Mouse (Mus musculus): Measurements from ENCODE around the gene D630003M21Rik. TPM values are rescaled to one million over a fixed set of nuclear protein-coding genes. Genes with fewer than 3 reads are reported as not detected.

Gene D630003M21Rik
- polyA plus RNA-seq, 1 experiment from 2014 or later, result 1.8 TPM

DNA sequence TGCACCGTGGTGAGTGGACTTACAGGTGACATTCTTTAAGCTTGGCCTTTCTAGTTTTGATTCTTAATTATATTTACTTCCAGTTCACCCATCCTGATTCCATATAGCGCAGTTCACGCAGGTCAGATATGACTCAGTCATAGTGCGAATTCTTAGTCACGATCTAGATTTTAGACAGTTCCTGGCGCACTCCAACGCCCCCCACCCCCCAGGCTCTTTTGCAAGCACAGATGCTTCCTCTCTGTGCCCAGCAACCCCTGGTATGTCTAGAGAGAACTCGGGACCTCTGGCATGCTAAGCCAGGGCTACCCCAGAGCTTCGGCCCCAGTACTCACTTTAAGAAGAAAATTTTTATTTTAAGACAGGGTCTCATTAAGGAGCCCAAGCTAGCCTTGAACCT lies 72.5 kb downstream of the D630003M21Rik start:
- no peaks in the 10 kb centered on the region for H3K27me3 ChIP-seq (replicated peaks; ENCODE audit: control insufficient read depth, insufficient read depth, low read length)
- WGBS, result 91% methylated on average over 9 of the region's 9 CpGs

DNA sequence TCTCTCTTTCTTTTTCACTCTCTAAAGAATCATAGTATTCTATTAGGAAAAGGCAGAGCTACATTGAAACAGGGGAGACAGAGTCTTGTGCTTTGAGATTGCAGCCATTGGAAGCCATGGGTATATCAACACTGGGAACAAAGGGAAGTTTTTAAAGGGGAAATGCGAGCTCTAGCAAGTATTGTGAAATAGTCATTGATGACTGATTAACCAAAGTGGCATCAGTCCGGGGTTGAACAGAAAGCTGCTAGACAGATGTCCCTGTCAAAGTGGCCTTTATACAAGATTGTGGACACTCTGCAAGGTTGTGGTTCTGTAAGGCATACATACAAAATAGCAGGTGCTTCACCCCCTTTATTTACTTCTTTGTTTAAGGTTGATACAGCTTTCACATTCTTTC lies 73.4 kb downstream of the D630003M21Rik start:
- no peak overlapping the region for H3K4me3 ChIP-seq (replicated peaks; ENCODE audit: low read length)
- H3K4me2 ChIP-seq (ENCODE audit: low read length), result no peak overlapping the region
- no peak for ATAC-seq
- no peaks in the 10 kb centered on the region for H3K9me3 ChIP-seq (ENCODE audit: control insufficient read depth, low read length)
- no peak overlapping the region for H3K9ac ChIP-seq (replicated peaks; ENCODE audit: low read depth, low read length)
- WGBS, result 72% methylated on average over 2 of the region's 2 CpGs
- H3K27me3 ChIP-seq (replicated peaks; ENCODE audit: control insufficient read depth, insufficient read depth, low read length), result no peaks in the 10 kb centered on the region
- peaks cover 11% of the 10 kb centered on the region for H3K4me1 ChIP-seq (replicated peaks; ENCODE audit: control insufficient read depth, insufficient read depth, low read length)
- no peak overlapping the region for H3K27ac ChIP-seq (ENCODE audit: low read length)
- no peaks in the 10 kb centered on the region for H3K36me3 ChIP-seq (ENCODE audit: control insufficient read depth, insufficient read depth)

More for the DNA sequence above, 72.5 kb downstream of the D630003M21Rik start:
- Histone ChIP-seq H3K9me3 (ENCODE audit: control insufficient read depth, low read length) (no peaks in the 10 kb centered on the region), H3K36me3 (ENCODE audit: control insufficient read depth, insufficient read depth) (no peaks in the 10 kb centered on the region), H3K4me2 (ENCODE audit: low read length) (no peak overlapping the region), H3K27ac (ENCODE audit: low read length) (no peak overlapping the region), H3K9ac (replicated peaks; ENCODE audit: low read depth, low read length) (no peak overlapping the region), H3K4me3 (replicated peaks; ENCODE audit: low read length) (no peak overlapping the region), H3K4me1 (replicated peaks; ENCODE audit: control insufficient read depth, insufficient read depth, low read length) (peaks cover 11% of the 10 kb centered on the region)
- no peak for ATAC-seq

DNA sequence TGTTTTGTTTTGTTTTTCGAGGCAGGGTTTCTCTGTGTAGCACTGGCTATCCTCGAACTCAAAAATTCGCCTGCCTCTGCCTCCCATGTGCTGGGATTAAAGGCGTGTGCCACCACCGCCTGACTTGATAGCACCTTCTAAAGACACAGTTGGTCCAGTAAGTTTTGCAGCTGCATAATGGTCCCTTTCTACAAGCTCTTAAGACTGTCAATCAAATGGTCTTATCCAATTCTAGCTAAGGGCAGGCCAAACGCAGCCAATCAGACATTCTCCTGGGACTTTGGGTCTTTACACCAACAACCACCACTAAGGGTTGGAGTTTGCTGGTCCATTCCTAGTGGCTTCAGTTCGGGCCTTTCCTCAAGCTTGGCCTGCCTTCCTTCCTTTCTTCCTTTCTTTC lies 73.9 kb downstream of the D630003M21Rik start:
- no peak overlapping the region for H3K4me3 ChIP-seq (replicated peaks; ENCODE audit: low read length)
- H3K4me1 ChIP-seq (replicated peaks; ENCODE audit: control insufficient read depth, insufficient read depth, low read length), result peaks cover 11% of the 10 kb centered on the region
- no peak overlapping the region for H3K9ac ChIP-seq (replicated peaks; ENCODE audit: low read depth, low read length)
- H3K36me3 ChIP-seq (ENCODE audit: control insufficient read depth, insufficient read depth), result no peaks in the 10 kb centered on the region
- no peak overlapping the region for H3K27ac ChIP-seq (ENCODE audit: low read length)
- H3K27me3 ChIP-seq (replicated peaks; ENCODE audit: control insufficient read depth, insufficient read depth, low read length), result no peaks in the 10 kb centered on the region
- no peak for ATAC-seq
- no peak overlapping the region for H3K4me2 ChIP-seq (ENCODE audit: low read length)
- no peaks in the 10 kb centered on the region for H3K9me3 ChIP-seq (ENCODE audit: control insufficient read depth, low read length)
- WGBS, result 86% methylated on average over 7 of the region's 7 CpGs

DNA sequence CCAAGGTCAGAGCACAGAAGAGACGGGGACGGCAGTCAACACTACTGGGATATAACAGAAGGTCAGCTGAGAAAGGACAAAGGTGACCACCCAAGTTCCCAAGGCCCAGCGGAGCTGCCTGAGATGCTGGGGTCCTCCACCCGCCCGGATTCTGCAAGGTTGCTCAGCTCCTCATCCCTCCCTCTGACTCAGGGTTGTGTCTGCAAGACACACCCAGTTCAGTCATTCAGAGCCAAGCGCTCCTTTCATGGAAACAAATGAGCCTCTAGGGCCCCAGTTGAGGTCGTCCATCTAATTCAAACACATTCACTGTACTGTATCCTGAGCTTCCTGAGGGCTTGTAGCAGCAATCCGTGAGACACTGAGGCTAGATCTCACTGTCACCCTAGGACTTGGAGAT lies 74.4 kb downstream of the D630003M21Rik start:
- no peak overlapping the region for H3K4me3 ChIP-seq (replicated peaks; ENCODE audit: low read length)
- peaks cover 11% of the 10 kb centered on the region for H3K4me1 ChIP-seq (replicated peaks; ENCODE audit: control insufficient read depth, insufficient read depth, low read length)
- ATAC-seq, result no peak
- no peaks in the 10 kb centered on the region for H3K36me3 ChIP-seq (ENCODE audit: control insufficient read depth, insufficient read depth)
- no peaks in the 10 kb centered on the region for H3K9me3 ChIP-seq (ENCODE audit: control insufficient read depth, low read length)
- 58% methylated on average over 8 of the region's 8 CpGs for WGBS
- no peak overlapping the region for H3K9ac ChIP-seq (replicated peaks; ENCODE audit: low read depth, low read length)
- no peaks in the 10 kb centered on the region for H3K27me3 ChIP-seq (replicated peaks; ENCODE audit: control insufficient read depth, insufficient read depth, low read length)
- H3K4me2 ChIP-seq (ENCODE audit: low read length), result no peak overlapping the region
- no peak overlapping the region for H3K27ac ChIP-seq (ENCODE audit: low read length)

DNA sequence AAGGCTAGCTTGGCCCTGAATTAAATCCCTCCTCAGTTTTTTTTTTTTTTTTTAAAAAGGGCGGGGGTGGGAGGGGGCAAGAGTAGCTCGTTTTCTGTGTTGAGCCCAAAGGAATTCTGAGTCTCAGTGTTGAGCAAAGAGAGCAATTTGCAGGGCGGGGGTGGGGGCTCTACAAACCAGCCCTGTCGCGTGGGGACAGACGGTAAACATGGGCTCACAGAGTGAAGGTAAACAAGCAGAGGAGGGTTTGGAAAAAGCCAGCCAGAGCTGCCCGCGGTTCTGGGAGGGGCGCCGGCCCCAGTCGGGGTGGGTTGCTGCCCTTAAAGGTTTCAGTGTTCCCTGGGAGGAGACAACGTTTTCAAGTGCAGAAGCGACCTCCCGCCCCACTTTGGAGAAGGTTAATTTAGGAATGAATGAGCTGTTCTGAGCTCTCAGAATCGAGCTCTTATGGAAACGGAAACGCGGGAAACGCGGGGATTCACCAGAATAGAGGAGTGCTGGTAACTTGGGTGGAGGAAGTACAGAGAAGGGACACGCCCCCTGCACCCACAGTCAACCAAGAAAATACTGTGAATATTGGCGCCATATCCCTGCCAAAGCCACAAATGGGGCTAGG lies 75.2 kb downstream of the D630003M21Rik start:
- Histone ChIP-seq H3K27me3 (replicated peaks; ENCODE audit: control insufficient read depth, insufficient read depth, low read length) (no peaks in the 10 kb centered on the region), H3K4me3 (replicated peaks; ENCODE audit: low read length) (peak overlapping the region; percentile 37), H3K4me1 (replicated peaks; ENCODE audit: control insufficient read depth, insufficient read depth, low read length) (peaks cover 11% of the 10 kb centered on the region), H3K36me3 (ENCODE audit: control insufficient read depth, insufficient read depth) (no peaks in the 10 kb centered on the region), H3K9me3 (ENCODE audit: control insufficient read depth, low read length) (no peaks in the 10 kb centered on the region), H3K9ac (replicated peaks; ENCODE audit: low read depth, low read length) (peak overlapping the region; percentile 45; the same call in 1 of the 2 replicates), H3K4me2 (ENCODE audit: low read length) (peak overlapping the region; percentile 65), H3K27ac (ENCODE audit: low read length) (no peak overlapping the region)
- 0 out of 2 replicates have a peak, but pooled peaks have one; percentile 23 for ATAC-seq
- WGBS, result under 1% methylated on average over 22 of the region's 22 CpGs

DNA sequence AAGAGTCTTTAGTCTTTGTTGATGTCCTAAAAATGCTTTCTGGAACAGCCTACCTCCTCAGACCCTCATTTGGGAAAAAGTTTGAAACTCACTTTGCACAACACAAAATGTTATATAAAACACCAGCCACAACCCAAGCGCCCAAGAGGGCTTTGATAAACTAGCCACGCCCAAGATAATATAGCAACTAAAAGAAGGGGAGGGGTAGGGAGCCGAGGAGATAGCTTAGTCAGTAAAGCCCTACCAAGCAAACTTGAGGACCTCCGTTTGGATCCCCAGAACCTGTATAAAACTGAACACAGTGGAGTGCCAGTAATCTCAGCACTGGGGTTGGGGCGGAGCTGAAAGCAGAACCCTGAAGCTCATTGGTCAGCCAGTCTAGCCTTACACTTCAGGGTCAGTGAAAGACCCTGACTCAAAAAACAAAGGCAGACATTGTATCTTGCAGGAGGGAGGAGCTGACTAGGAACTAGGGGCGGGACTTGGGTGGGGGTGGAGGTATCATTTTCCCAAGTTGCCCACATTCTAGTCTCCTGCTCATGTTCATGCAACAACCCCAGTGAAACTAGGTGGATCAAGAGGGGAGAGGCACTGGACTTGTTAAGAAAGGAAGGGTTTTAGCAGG lies 76.2 kb downstream of the D630003M21Rik start:
- peak; percentile 64; the same call in 1 of the 2 replicates for ATAC-seq
- Histone ChIP-seq H3K36me3 (ENCODE audit: control insufficient read depth, insufficient read depth) (no peaks in the 10 kb centered on the region), H3K4me2 (ENCODE audit: low read length) (no peak overlapping the region), H3K27me3 (replicated peaks; ENCODE audit: control insufficient read depth, insufficient read depth, low read length) (no peaks in the 10 kb centered on the region), H3K9me3 (ENCODE audit: control insufficient read depth, low read length) (no peaks in the 10 kb centered on the region), H3K4me3 (replicated peaks; ENCODE audit: low read length) (no peak overlapping the region), H3K27ac (ENCODE audit: low read length) (no peak overlapping the region), H3K4me1 (replicated peaks; ENCODE audit: control insufficient read depth, insufficient read depth, low read length) (peaks cover 11% of the 10 kb centered on the region), H3K9ac (replicated peaks; ENCODE audit: low read depth, low read length) (no peak overlapping the region)
- 14% methylated on average over 6 of the region's 6 CpGs for WGBS

DNA sequence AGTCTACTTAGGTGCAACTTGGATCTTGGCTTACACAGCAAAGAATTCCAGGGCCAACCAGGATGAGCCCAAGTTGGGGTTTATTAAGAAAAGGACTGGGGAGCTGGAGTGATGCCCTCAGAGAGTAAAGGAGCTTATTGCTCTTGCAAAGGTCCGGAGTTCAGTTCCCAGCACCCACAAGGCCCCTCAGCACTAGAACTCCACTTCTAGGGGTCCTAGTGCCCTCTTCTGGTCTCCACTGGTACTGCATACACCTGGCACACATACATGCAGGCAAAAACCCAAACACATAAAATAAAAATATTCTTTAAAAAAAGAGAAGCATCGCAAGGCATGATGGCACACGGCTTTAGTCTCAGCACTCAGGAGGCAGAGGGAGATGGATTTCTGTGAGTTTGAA lies 77.9 kb downstream of the D630003M21Rik start:
- no peaks in the 10 kb centered on the region for H3K9me3 ChIP-seq (ENCODE audit: control insufficient read depth, low read length)
- no peak for ATAC-seq
- H3K4me3 ChIP-seq (replicated peaks; ENCODE audit: low read length), result no peak overlapping the region
- H3K4me2 ChIP-seq (ENCODE audit: low read length), result no peak overlapping the region
- no peak overlapping the region for H3K9ac ChIP-seq (replicated peaks; ENCODE audit: low read depth, low read length)
- 0 out of 2 replicates have a peak, but pooled peaks cover 5% of the 10 kb centered on the region for H3K27me3 ChIP-seq (replicated peaks; ENCODE audit: control insufficient read depth, insufficient read depth, low read length)
- no peak overlapping the region for H3K27ac ChIP-seq (ENCODE audit: low read length)
- H3K4me1 ChIP-seq (replicated peaks; ENCODE audit: control insufficient read depth, insufficient read depth, low read length), result peaks cover 13% of the 10 kb centered on the region
- WGBS, result 98% methylated on average over 3 of the region's 3 CpGs
- H3K36me3 ChIP-seq (ENCODE audit: control insufficient read depth, insufficient read depth), result no peaks in the 10 kb centered on the region

DNA sequence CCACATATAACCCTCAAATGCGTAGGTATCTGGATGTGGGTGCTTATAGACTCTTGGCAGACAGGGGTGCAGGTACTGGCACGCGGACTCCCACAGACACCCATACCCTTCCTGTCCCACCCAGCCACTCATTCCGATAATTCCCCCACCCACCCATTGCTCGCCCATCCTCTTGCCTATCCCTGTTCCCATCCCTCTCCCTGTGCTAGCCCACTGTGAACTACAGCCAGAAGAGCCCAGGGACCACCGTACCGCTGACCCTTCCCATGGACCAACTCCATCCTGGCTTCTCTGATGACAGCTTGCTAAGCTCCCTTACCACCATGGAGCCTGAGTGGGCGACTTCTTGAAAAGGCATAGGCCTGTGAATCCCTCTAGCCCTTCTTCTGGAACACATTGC lies 82.1 kb downstream of the D630003M21Rik start:
- no peak overlapping the region for H3K4me3 ChIP-seq (replicated peaks; ENCODE audit: low read length)
- H3K4me2 ChIP-seq (ENCODE audit: low read length), result no peak overlapping the region
- no peak overlapping the region for H3K27ac ChIP-seq (ENCODE audit: low read length)
- H3K9ac ChIP-seq (replicated peaks; ENCODE audit: low read depth, low read length), result no peak overlapping the region
- peaks cover 12% of the 10 kb centered on the region; the same call in 1 of the 2 replicates for H3K27me3 ChIP-seq (replicated peaks; ENCODE audit: control insufficient read depth, insufficient read depth, low read length)
- no peaks in the 10 kb centered on the region for H3K36me3 ChIP-seq (ENCODE audit: control insufficient read depth, insufficient read depth)
- no peak for ATAC-seq
- H3K9me3 ChIP-seq (ENCODE audit: control insufficient read depth, low read length), result no peaks in the 10 kb centered on the region
- H3K4me1 ChIP-seq (replicated peaks; ENCODE audit: control insufficient read depth, insufficient read depth, low read length), result peaks cover 2% of the 10 kb centered on the region; the same call in 1 of the 2 replicates
- WGBS, result 98% methylated on average over 7 of the region's 8 CpGs

DNA sequence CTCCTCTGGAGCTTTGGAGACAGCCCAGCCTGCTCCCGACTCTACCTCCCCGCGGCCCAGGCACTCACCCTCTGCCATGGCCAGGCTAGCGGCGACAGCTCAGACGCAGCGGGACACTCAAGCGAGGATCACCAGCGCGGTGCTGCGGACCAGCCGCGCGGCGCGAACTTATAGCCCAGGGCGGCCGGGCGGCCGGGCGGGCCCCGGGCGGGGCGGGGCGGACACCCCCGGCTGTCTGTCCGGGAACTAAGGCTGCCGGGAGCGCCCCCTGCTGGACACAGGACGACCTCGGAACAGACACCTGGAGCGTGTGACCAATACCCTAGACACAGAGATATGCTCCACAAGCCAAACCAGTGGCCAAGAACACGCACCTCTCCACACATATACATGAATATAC lies 82.8 kb downstream of the D630003M21Rik start, which contains the start of gene Tgm2:
TSS of gene Tgm2 (minus strand) at position 214 of the 400 bp plus-strand sequence.
- under 1% methylated on average over 33 of the region's 33 CpGs for WGBS
- ATAC-seq, result peak; percentile 47; the same call in 1 of the 2 replicates
- H3K4me1 ChIP-seq (replicated peaks; ENCODE audit: control insufficient read depth, insufficient read depth, low read length), result 0 out of 2 replicates have a peak, but pooled peaks cover 2% of the 10 kb centered on the region

More for the DNA sequence above, 82.8 kb downstream of the D630003M21Rik start, which contains the start of gene Tgm2:
- Histone ChIP-seq H3K4me3 (replicated peaks; ENCODE audit: low read length) (peak within 1 kb of the TSS; percentile 32), H3K36me3 (ENCODE audit: control insufficient read depth, insufficient read depth) (no peaks in the 10 kb centered on the region), H3K27ac (ENCODE audit: low read length) (no peak within 1 kb of the TSS), H3K9me3 (ENCODE audit: control insufficient read depth, low read length) (no peaks in the 10 kb centered on the region), H3K27me3 (replicated peaks; ENCODE audit: control insufficient read depth, insufficient read depth, low read length) (peaks cover 12% of the 10 kb centered on the region; the same call in 1 of the 2 replicates), H3K4me2 (ENCODE audit: low read length) (peak within 1 kb of the TSS; percentile 50), H3K9ac (replicated peaks; ENCODE audit: low read depth, low read length) (peak within 1 kb of the TSS; percentile 47)

Data from forebrain, embryonic 16.5 days (tissue).